Mouse (Mus musculus) midbrain, embryonic 13.5 days (tissue): Measurements from ENCODE around the gene Cartpt. TPM values are rescaled to one million over a fixed set of nuclear protein-coding genes. Genes with fewer than 3 reads are reported as not detected.
A peak's percentile ranks its signal among the peaks of the same experiment; 100 is the strongest.
"Not testable (repeated sequence)": the region's sequence is repeated elsewhere in the genome, so short reads cannot be mapped to it uniquely, and the experiment has no call there.

Source experiments
- ATAC-seq: fragments of 200-750 bp; cut with Nextera tagmentation; 2 replicates; pipeline ENCODE4 v1.8.0; 2017; ENCODE audit warnings: mild to moderate bottlenecking, moderate TSS enrichment, moderate library complexity
- H3K27ac ChIP-seq: fragments of 300-500 bp; sonication (generic); 2 replicates; pipeline ENCODE4 v1.5.1; 2015; ENCODE audit warnings: inconsistent platforms, mild to moderate bottlenecking, moderate library complexity
- H3K27me3 ChIP-seq: fragments of 300-500 bp; sonication (generic); 2 replicates; pipeline ENCODE4 v1.6.1; 2015; ENCODE audit warnings: mild to moderate bottlenecking, inconsistent platforms
- H3K36me3 ChIP-seq: fragments of 300-500 bp; sonication (generic); 2 replicates; pipeline ENCODE4 v1.6.1; 2015; ENCODE audit warnings: mild to moderate bottlenecking, inconsistent platforms
- H3K4me1 ChIP-seq: fragments of 300-500 bp; sonication (generic); replicated peaks from 2 replicates; pipeline ENCODE4 v1.6.1; 2015; ENCODE audit warnings: inconsistent platforms
- H3K4me2 ChIP-seq: fragments of 300-500 bp; sonication (generic); replicated peaks from 2 replicates; pipeline ENCODE4 v1.6.1; 2015; ENCODE audit warnings: moderate library complexity, mild to moderate bottlenecking, inconsistent platforms
- H3K4me3 ChIP-seq: fragments of 300-500 bp; sonication (generic); replicated peaks from 2 replicates; pipeline ENCODE4 v1.5.1; 2015; ENCODE audit warnings: mild to moderate bottlenecking, inconsistent platforms
- H3K9ac ChIP-seq: fragments of 300-500 bp; sonication (generic); replicated peaks from 2 replicates; pipeline ENCODE4 v1.6.1; 2015; ENCODE audit warnings: mild to moderate bottlenecking, inconsistent platforms
- H3K9me3 ChIP-seq: fragments of 300-500 bp; sonication (generic); 2 replicates; pipeline ENCODE4 v1.6.1; 2016; ENCODE audit warnings: mild to moderate bottlenecking, inconsistent platforms
- WGBS: fragments of 180-500 bp; shearing (Covaris S2); methylation state at CpG from one replicate; pipeline ENCODE4 v1.1.7; 2015; 5-methylcytosine and 5-hydroxymethylcytosine counted together
- polyA plus RNA-seq: library from polyadenylated mRNA; unstranded; fragments of >200 nt; fragmentation: Nextera tagmentation; extraction: Ambion mirVana; gene quantifications from 2 replicates; pipeline ENCODE4 v1.2.1, GENCODE M21; 2015

The Cartpt gene
- polyA plus RNA-seq, 1 experiment from 2014 or later, result 27.1 TPM

GRCm38 (mm10) chr13:99899670-99900556 is 978 bp downstream of the Cartpt start:
- Histone ChIP-seq H3K4me1 (peaks cover 20% of the 10 kb centered on the region), H3K4me2 (peak overlapping the region; percentile 62), H3K27me3 (peaks cover 47% of the 10 kb centered on the region), H3K4me3 (peak overlapping the region; percentile 43), H3K27ac (no peak overlapping the region), H3K36me3 (no peaks in the 10 kb centered on the region), H3K9me3 (no peaks in the 10 kb centered on the region), H3K9ac (peak overlapping the region; percentile 57)
- ATAC-seq, result peak; percentile 69
- 4% methylated on average over 38 of the region's 38 CpGs for WGBS

DNA sequence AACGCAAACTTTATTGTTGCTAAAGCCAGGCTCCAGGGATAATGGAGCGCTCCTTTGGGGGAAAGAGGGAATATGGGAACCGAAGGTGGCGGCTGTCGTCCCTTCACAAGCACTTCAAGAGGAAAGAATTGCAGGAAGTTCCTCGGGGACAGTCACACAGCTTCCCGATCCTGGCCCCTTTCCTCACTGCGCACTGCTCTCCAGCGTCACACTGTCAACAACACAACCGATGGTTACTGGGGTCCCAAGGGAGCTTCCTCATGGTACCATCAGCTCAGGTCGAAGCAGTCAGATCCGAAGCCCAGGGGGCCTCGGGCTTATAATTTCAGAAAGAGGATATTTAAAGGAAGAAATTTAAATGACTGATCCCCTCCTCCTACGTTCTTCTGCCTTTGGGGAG is 2.1 kb downstream of the Cartpt start:
- WGBS, result 20% methylated on average over 14 of the region's 14 CpGs

GRCm38 (mm10) chr13:99885636-99886035 is 15.3 kb downstream of the Cartpt start:
- Histone ChIP-seq H3K4me1 (no peaks in the 10 kb centered on the region), H3K4me3 (no peak overlapping the region), H3K27ac (no peak overlapping the region), H3K9me3 (no peaks in the 10 kb centered on the region), H3K36me3 (no peaks in the 10 kb centered on the region), H3K9ac (no peak overlapping the region), H3K4me2 (no peak overlapping the region), H3K27me3 (no peaks in the 10 kb centered on the region)
- WGBS, result 54% methylated on average over 6 of the region's 6 CpGs
- no peak for ATAC-seq

More for the DNA sequence above, 2.1 kb downstream of the Cartpt start:
- Histone ChIP-seq H3K9ac (no peak overlapping the region), H3K4me3 (no peak overlapping the region), H3K27me3 (peaks cover 47% of the 10 kb centered on the region), H3K27ac (no peak overlapping the region), H3K4me1 (peaks cover 20% of the 10 kb centered on the region), H3K9me3 (no peaks in the 10 kb centered on the region), H3K4me2 (no peak overlapping the region), H3K36me3 (no peaks in the 10 kb centered on the region)
- no peak for ATAC-seq

- 78% methylated on average over 8 of the region's 8 CpGs for whole genome bisulfite sequencing
- H3K4me3 ChIP-seq, H3K27ac ChIP-seq, H3K36me3 ChIP-seq, H3K4me2 ChIP-seq, ATAC-seq, H3K4me1 ChIP-seq, H3K9ac ChIP-seq, H3K27me3 ChIP-seq, H3K9me3 ChIP-seq: not testable (repeated sequence)
These were observed 19.1 kb downstream of the Cartpt start for GRCm38 (mm10) chr13:99881774-99882173.

DNA sequence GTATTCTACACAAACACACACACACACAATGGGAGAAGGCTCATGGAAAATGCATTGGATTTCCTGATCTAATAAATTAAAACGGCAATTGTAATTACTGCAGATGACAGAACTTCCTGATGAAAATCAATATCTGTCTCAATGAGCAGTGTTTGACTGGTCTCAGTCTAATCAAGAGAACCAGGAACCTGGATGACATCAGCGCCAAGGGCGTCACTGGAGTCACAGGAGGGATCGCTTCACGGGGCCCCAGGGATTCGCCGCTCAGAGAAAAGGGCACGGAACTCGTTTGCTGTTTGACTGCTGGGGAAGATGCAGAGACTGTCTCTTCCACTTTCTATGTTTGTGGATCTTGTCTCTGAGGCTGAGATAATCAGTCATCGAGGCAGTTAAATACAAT is 21.2 kb downstream of the Cartpt start:
- Histone ChIP-seq H3K4me1 (no peaks in the 10 kb centered on the region), H3K4me2 (no peak overlapping the region), H3K27ac (no peak overlapping the region), H3K4me3 (no peak overlapping the region), H3K9ac (no peak overlapping the region), H3K27me3 (no peaks in the 10 kb centered on the region), H3K36me3 (no peaks in the 10 kb centered on the region), H3K9me3 (no peaks in the 10 kb centered on the region)
- no peak for ATAC-seq
- 73% methylated on average over 10 of the region's 10 CpGs for WGBS

GRCm38 (mm10) chr13:99872059-99872458 is 28.8 kb downstream of the Cartpt start:
- H3K36me3 ChIP-seq, result no peaks in the 10 kb centered on the region
- H3K4me1 ChIP-seq, result no peaks in the 10 kb centered on the region
- ATAC-seq, result no peak
- H3K27ac ChIP-seq, result no peak overlapping the region
- H3K9me3 ChIP-seq, result peaks cover 7% of the 10 kb centered on the region; the same call in 1 of the 2 replicates
- H3K4me2 ChIP-seq, result no peak overlapping the region
- no peak overlapping the region for H3K9ac ChIP-seq
- WGBS, result 80% methylated on average over 1 of the region's 1 CpGs
- H3K4me3 ChIP-seq, result no peak overlapping the region
- H3K27me3 ChIP-seq, result no peaks in the 10 kb centered on the region

- ATAC-seq, result no peak
- H3K27ac ChIP-seq, result no peak overlapping the region
- 90% methylated on average over 6 of the region's 6 CpGs for WGBS
- no peak overlapping the region for H3K4me2 ChIP-seq
- no peaks in the 10 kb centered on the region for H3K27me3 ChIP-seq
- peaks cover 7% of the 10 kb centered on the region; the same call in 1 of the 2 replicates for H3K9me3 ChIP-seq
- no peak overlapping the region for H3K9ac ChIP-seq
- no peaks in the 10 kb centered on the region for H3K4me1 ChIP-seq
- H3K4me3 ChIP-seq, result no peak overlapping the region
- no peaks in the 10 kb centered on the region for H3K36me3 ChIP-seq
These were observed 32.5 kb downstream of the Cartpt start for GRCm38 (mm10) chr13:99868438-99868837.

DNA sequence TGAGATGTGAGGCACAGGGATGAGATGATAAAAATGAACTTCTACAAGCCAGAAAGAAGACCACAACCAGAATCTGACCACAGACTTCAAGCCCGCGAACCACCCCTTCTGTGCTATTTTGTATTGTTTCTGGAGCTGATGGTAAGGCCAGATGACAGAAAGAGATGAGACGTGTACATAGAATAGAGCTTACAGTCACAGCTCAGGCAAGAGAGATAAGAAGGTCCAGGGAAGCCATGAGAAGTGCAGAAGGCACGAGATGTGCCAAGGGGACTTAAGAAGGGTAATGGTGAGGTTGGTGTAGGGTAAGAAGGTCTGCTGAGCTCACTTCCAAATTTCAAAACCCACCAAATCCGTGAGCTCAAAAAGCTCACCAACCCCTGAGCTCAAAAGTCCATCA is 36.6 kb downstream of the Cartpt start:
- H3K27me3 ChIP-seq, result no peaks in the 10 kb centered on the region
- H3K4me3 ChIP-seq, result no peak overlapping the region
- H3K9me3 ChIP-seq, result peaks cover 7% of the 10 kb centered on the region; the same call in 1 of the 2 replicates
- ATAC-seq, result no peak
- WGBS, result 85% methylated on average over 5 of the region's 5 CpGs
- no peaks in the 10 kb centered on the region for H3K36me3 ChIP-seq
- H3K9ac ChIP-seq, result no peak overlapping the region
- no peak overlapping the region for H3K27ac ChIP-seq
- no peaks in the 10 kb centered on the region for H3K4me1 ChIP-seq
- no peak overlapping the region for H3K4me2 ChIP-seq

DNA sequence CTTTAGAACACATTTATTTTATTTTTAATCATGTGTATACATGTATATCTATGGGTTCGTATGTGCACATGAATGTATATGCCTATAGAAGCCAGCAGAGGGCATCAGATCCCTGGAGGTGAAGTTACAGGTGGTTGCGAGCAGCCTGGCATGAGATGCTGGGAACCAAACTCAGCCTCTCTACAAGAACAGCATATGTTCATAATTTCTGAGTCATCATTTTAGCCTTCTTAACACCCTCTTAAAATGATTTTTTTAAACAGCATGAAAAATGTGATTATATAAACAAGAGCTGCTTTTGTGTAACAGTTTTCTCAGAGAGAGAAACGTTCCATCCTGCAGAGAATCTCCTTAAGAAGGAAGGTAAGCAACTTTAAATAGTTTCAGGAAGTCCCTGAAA is 40.2 kb downstream of the Cartpt start:
- no peak for ATAC-seq
- Histone ChIP-seq H3K9me3 (no peaks in the 10 kb centered on the region), H3K4me2 (no peak overlapping the region), H3K36me3 (no peaks in the 10 kb centered on the region), H3K4me1 (no peaks in the 10 kb centered on the region), H3K27me3 (no peaks in the 10 kb centered on the region), H3K27ac (no peak overlapping the region), H3K4me3 (no peak overlapping the region), H3K9ac (no peak overlapping the region)
- WGBS, result 92% methylated on average over 3 of the region's 3 CpGs

- Histone ChIP-seq H3K9ac (no peak overlapping the region), H3K4me2 (no peak overlapping the region), H3K27me3 (no peaks in the 10 kb centered on the region), H3K27ac (no peak overlapping the region), H3K36me3 (no peaks in the 10 kb centered on the region), H3K9me3 (no peaks in the 10 kb centered on the region), H3K4me3 (no peak overlapping the region), H3K4me1 (no peaks in the 10 kb centered on the region)
- ATAC-seq, result peak; percentile 55; the same call in 1 of the 2 replicates
- 5% methylated on average over 1 of the region's 1 CpGs for WGBS
These were observed 41.8 kb downstream of the Cartpt start for GRCm38 (mm10) chr13:99859082-99859481.

DNA sequence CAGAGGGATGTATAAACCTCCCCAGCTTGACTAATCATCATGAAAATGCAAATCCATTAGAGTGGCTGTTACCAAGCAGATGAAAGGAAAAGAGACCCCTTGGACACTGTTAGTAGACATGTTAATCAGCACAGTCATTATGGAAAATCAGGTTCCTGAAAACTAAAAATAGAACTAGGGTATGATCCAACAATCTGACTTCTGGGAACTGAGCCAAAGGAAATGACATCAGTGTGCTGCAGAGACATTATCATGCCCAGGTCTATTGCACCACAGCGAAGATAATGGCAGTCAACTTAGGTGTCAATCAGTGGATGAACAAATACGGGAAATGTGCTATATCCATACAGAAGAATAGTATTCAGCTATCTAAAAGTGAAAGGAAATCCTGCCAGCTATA is 43.0 kb downstream of the Cartpt start:
- no peak overlapping the region for H3K4me3 ChIP-seq
- no peak overlapping the region for H3K27ac ChIP-seq
- H3K36me3 ChIP-seq, result no peaks in the 10 kb centered on the region
- WGBS, result 75% methylated on average over 2 of the region's 2 CpGs
- no peak overlapping the region for H3K4me2 ChIP-seq
- no peaks in the 10 kb centered on the region for H3K9me3 ChIP-seq
- H3K4me1 ChIP-seq, result no peaks in the 10 kb centered on the region
- H3K9ac ChIP-seq, result no peak overlapping the region
- H3K27me3 ChIP-seq, result no peaks in the 10 kb centered on the region
- no peak for ATAC-seq

GRCm38 (mm10) chr13:99857336-99857735 is 43.6 kb downstream of the Cartpt start:
- H3K9me3 ChIP-seq, result no peaks in the 10 kb centered on the region
- no peak for ATAC-seq
- H3K4me2 ChIP-seq, result no peak overlapping the region
- no peaks in the 10 kb centered on the region for H3K4me1 ChIP-seq
- WGBS, result 76% methylated on average over 9 of the region's 9 CpGs
- H3K9ac ChIP-seq, result no peak overlapping the region
- H3K36me3 ChIP-seq, result no peaks in the 10 kb centered on the region
- no peak overlapping the region for H3K27ac ChIP-seq
- H3K4me3 ChIP-seq, result no peak overlapping the region
- H3K27me3 ChIP-seq, result no peaks in the 10 kb centered on the region

DNA sequence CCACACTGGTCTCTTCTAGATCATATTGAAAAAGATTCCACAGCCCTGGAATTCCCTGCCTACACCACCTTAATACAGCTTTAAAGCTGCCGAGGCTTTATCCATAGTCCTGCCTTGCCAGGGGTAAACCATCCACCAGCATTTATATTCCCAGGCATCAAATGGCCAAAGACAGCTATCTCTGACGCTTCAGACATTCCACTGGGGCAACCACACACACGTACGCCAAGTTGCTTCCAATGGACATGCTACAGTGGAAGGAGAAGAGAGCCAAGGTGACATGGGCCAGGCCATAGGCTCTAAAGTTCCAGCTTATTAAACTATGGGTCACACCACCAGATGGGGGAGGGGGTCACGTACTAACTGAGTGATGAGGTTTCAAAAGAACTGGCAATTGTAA is 45.7 kb downstream of the Cartpt start:
- H3K36me3 ChIP-seq, result no peaks in the 10 kb centered on the region
- H3K9me3 ChIP-seq, result no peaks in the 10 kb centered on the region
- H3K4me2 ChIP-seq, result no peak overlapping the region
- ATAC-seq, result no peak
- no peaks in the 10 kb centered on the region for H3K27me3 ChIP-seq
- 91% methylated on average over 5 of the region's 5 CpGs for WGBS
- H3K4me1 ChIP-seq, result no peaks in the 10 kb centered on the region
- no peak overlapping the region for H3K27ac ChIP-seq
- no peak overlapping the region for H3K9ac ChIP-seq
- no peak overlapping the region for H3K4me3 ChIP-seq
